Mouse (Mus musculus) spleen, adult 18-20 months (tissue): ENCODE measurements around the gene Tmco4.

Source experiments
- DNase-seq, 2 experiments: peaks; one replicate each; pipeline ENCODE4 v3.0.0; 2022; ENCODE audit warnings: mixed read lengths in 2 of 2

The Tmco4 gene

DNA sequence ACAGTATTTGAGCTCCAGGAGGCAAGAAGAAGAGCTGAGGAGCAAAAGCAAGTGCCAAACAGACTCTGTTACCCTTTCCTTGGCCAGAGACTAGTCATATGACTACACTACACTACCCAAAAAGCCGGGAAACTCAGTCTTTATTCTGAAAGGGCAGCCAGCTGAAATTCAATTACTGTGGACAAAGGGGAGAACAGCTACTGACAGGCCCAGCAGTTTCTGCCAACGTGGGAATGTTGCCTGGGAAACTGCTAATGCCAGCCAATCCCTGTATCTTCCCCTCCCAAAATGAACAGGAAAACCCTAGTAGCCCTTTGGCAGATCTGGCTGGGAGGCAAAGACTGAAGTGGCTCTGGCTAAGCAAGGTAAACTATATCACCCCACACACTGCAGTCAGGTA lies 51.7 kb downstream of the Tmco4 start:
- DNase-seq: no peak

DNA sequence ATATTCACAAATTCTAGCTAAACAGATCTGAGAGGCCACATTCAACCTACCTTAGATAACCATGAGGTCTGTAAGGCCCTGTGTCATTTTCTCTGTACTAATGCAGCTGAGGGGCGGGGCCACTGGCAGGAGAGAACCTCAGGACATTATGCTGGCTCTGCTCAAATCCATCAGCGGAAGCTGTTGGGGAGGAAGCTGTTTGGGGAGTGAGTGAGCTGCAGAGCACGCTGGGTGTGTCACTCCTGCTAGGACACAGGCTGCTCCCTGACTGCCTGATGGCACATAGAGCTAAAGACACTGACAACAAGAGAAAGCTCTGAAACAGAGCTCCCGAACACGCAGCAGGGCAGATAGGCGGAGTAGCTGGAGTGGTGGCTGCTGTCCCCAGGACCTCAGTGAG lies 58.0 kb downstream of the Tmco4 start:
- no peak for DNase-seq

- DNase-seq: no peak
These were observed 59.8 kb downstream of the Tmco4 start for GRCm38 (mm10) chr4:139032521-139032920.

GRCm38 (mm10) chr4:139033263-139034009 lies 60.7 kb downstream of the Tmco4 start:
- no peak for DNase-seq

- DNase-seq: no peak
These were observed 61.3 kb downstream of the Tmco4 start for GRCm38 (mm10) chr4:139034010-139034367.

DNA sequence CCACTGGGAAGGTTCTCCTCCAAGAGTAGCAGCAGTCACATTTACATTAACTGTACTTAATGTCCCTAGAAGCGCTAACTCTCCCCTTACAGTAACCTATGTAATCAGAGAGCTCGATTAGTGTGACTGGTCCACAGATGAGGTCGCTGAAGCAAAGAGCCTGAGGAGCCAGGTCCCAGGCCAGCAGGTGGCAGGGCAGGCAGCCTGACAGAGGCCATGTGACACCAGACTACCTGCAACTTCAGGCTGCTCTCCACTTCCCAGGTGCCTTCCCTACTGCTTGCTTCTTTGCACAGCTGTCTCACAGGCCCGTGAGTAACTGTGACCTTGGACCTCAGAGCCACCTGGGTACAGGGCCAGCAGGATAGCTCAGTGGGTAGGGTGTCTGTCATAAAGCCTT lies 61.9 kb downstream of the Tmco4 start:
- DNase-seq: no peak

DNA sequence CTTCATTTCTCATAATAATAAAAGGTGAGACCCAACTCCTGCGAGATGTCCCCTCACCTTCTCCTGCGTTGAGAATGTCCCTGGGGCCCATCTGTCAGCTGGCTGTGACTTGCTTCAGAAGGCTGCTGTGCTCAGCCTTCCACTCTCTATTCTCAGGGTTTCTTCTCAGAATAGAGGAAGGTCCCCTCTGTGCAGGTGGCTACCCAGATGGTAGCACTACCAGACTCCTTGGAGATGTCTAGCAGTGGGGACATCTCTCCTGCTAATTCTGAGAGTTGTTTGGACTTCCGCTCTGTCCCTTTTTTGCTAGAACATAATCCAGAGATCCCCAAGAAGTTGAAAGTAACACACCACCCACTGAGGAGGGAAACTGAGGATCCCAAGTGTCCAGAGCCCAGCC lies 62.3 kb downstream of the Tmco4 start:
- no peak for DNase-seq

GRCm38 (mm10) chr4:139035799-139036198 lies 63.1 kb downstream of the Tmco4 start:
- DNase-seq: no peak

DNA sequence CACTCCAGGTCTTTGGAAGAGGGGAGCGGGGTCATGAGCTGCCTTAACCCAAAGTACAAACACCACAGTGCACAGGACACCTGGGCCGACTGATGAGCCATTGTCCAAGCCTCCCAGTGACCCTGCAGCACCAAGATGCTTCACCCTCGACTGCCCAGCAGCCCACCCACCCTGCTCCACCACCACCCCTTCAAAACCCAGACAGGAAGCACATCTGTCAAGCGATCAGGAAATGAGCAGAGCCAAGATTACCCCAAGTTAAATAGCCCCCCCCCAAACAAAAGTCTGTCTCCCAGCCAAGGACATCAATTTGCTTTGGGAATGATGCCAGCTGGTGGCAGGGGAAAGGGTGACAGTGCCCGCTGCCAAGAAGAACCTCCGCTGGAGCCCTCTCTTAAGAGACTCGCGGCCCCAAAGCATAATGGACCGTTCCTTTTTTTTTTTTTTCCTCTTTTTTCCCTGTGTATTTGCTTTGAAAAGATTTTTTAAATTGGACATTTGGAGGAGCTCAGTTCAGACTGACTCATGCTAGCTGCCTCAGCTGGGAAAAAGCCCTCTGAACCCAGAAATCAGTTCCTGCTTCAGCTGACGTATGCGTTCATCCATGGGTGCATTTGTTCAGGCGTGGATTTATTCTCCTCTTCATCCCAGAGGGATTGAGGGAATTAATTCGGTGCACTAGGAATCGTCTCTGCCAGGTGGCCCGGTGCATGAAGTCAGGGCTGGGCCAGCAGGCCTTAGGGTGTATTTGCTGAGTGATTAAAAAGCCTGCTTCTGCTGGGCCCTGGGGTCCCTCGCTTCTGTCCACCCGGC lies 65.3 kb downstream of the Tmco4 start:
- no peak for DNase-seq

GRCm38 (mm10) chr4:139040084-139040839 lies 67.6 kb downstream of the Tmco4 start:
- DNase-seq: no peak

DNA sequence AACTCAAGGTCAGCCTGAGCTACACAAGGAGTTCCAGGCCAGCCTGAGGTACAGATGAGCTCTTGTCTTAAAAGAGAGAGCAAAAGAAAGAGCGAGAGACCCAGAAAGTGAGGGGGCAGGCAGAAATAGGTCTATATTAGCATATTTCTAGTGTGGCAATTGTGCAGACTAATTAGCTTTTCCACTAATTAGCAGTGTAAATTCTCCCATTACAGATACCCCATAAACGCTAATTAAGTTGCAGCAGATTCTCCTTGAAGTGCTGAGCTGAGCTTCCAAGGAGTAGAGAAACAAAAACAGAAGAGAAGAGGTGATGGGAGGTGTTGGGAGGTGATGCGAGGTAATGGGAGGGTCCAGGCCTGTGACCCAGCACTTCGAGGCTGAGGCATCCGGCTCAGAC lies 69.9 kb downstream of the Tmco4 start:
- DNase-seq: no peak

- no peak for DNase-seq
These were observed 70.9 kb downstream of the Tmco4 start for GRCm38 (mm10) chr4:139043600-139043999.

GRCm38 (mm10) chr4:139044566-139044965 lies 71.9 kb downstream of the Tmco4 start:
- no peak for DNase-seq

- no peak for DNase-seq
These were observed 73.7 kb downstream of the Tmco4 start for GRCm38 (mm10) chr4:139046354-139046753.

- DNase-seq: no peak
These were observed 75.8 kb downstream of the Tmco4 start for GRCm38 (mm10) chr4:139048518-139048917.

DNA sequence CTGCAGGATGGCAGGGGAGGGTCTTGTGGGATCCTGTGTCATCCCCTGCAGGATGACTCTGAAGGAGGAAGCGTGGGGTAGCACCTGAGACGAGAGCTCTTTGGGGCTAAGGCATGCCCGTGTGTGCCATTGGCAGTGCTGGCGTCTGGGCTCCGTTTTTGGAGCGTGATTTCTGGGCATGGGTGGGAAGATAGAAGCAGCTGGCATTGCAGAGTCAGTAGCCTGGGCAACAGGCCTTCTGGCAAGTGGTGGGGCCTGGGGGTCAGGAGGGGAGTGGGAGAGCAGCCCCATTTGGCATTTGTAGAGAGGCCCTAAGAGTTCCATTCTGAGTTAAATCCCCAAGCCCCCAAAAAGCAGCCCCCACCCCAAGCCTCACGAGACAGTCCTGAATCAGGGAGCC lies 80.1 kb downstream of the Tmco4 start:
- DNase-seq: no peak

DNA sequence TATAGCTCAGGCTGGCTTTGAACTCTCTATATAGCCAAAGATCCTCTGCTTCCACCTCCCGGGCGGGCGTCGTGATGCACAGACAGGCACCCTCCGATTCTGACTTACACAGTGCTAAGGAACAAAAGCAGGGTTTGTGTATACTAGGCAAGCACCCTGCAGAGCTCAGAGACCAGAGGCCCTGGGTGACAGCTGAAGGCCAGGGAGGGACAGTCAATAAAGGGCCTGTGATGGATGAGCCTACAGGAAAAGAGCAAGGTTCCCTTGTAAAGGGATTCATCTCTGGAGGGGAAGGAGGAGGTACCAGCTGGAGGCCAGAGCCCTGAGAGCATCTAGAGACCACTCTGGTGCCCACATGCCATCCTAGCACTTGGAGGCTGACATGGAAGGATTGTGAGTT lies 80.7 kb downstream of the Tmco4 start:
- no peak for DNase-seq

DNA sequence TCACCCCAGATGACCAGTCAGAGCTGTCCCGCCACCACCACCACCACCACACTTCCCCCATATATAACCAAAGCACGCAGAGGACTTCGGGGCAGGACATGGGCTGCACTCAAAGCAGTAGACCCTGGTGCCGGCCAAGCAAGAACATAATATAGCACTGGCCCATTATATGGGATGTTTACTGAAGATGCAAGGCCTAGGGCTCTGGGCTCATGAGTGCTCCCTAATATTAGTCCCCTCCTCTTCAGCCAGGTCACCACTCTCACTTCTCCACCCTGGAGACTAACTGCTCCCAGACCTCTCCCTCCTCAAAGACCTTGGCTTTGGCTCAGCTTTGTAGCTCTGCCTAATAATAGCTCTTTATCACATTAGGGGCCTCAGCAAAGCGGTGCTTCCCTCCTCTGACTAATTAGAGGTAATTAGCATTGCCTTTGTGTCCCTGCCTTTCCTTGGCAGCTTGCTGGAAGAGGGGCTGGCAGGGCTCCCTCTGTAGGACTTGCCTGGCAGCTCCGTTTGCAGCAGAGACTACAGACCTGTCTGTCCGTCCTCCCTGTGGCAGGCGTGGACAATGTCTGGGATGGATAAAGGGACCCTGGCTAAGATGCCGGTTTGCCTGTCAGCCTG lies 81.7 kb downstream of the Tmco4 start:
- no peak for DNase-seq

DNA sequence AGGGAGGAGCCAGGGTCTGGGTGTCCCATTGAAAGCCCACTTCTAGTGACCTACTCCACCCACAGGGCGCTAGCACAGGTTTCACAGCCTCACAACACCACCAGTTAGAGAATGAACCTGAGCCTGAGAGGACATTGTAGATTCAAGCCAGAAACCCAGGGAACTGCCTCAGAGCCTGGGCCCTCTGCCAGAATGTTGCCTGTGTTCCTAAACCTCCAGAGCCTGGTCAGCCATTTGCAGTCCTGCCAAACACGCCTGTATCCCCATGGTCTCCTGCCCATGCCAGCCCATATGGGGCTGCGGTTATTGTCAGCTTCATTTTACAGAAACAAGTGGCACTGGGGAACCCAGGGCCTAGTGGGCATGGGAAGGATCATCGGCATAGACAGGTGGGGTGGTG lies 82.6 kb downstream of the Tmco4 start:
- no peak for DNase-seq

GRCm38 (mm10) chr4:139055744-139056143 lies 83.1 kb downstream of the Tmco4 start:
- no peak for DNase-seq

DNA sequence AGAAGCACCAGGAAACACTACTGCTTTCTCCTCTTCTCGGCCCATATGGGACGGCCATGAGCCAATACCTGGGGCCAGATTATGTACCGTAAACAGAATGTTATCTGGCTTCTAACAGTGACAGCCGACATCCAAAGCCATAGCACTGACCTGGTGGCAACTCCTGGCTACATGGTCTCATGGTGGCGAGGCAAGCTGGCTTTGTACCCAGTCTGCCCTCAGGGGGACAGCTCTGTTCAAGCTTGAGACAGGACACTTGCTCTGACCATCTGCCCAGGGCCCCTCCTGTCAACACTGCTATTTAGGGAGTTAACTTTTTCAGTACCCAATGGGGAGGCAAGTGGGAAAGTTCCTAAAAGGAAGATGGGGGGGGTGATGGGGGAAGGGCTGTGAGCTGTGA lies 84.6 kb downstream of the Tmco4 start:
- DNase-seq: no peak

DNA sequence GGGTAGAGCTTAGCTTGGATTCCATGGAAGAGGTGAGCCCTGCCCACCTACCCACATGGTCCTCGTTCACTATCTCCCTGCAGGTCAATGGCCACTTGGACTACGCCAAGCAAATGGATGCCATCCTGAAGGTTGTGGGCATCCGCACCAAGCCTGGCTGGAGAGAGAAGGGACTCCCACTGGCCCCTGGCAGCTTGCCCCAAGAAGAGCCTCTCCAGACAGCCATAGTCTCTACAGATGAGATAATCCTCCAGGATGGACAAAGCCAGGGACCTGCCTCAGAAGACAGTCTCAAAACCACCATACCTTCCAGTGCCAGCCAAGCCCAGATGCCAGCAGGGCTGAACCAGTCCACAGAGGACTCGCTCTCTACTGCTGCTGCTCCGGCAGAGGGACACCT lies 85.3 kb downstream of the Tmco4 start:
- DNase-seq: no peak

DNA sequence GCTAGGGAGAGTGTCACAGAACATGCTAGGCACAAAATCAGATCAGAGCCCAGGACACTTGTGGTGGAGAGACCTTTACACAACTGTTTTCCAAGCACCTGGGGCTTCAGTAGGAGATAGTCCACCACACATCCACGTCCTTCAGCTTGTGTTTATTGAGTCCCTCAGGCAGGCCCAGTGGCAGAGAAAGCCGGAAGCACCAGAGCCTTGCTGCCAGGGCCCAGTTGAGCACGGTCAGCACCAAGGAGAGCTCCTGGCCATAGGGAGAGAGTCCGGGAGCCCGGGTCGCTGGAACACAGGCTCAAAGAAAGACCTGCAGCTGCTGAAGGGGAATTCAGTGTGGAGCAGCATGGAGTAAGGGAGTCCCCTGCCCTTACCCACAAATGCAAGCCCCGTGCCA lies 86.9 kb downstream of the Tmco4 start:
- DNase-seq: no peak
